Mouse (Mus musculus) hindbrain, postnatal 0 days (tissue): ENCODE data around the gene Stim1. TPM values are rescaled to one million over a fixed set of nuclear protein-coding genes. Genes with fewer than 3 reads are reported as not detected.
A peak's percentile ranks its signal among the peaks of the same experiment; 100 is the strongest.
"Not testable (repeated sequence)": the region's sequence is repeated elsewhere in the genome, so short reads cannot be mapped to it uniquely, and the experiment has no call there.

Experiments used
- ATAC-seq: fragments of 200-750 bp; cut with Nextera tagmentation; 2 replicates; pipeline ENCODE4 v1.8.0; 2017; ENCODE audit warnings: mild to moderate bottlenecking, moderate TSS enrichment, moderate library complexity
- DNase-seq: peaks from one replicate; pipeline ENCODE4 v3.0.0-alpha.2; 2015; ENCODE audit warnings: low spot score
- H3K27ac ChIP-seq: fragments of 300-500 bp; sonication (generic); 2 replicates; pipeline ENCODE4 v1.5.1; 2014; ENCODE audit warnings: mild to moderate bottlenecking
- H3K27me3 ChIP-seq: fragments of 300-500 bp; sonication (generic); 2 replicates; pipeline ENCODE4 v1.6.1; 2014; ENCODE audit warnings: low read length, mixed read lengths; ENCODE audit not compliant: insufficient read depth
- H3K36me3 ChIP-seq: fragments of 300-500 bp; sonication (generic); 2 replicates; pipeline ENCODE4 v1.6.1; 2014; ENCODE audit warnings: low read length, mixed read lengths; ENCODE audit not compliant: insufficient read depth
- H3K4me1 ChIP-seq: fragments of 300-500 bp; sonication (generic); 2 replicates; pipeline ENCODE4 v1.6.1; 2014; ENCODE audit warnings: antibody characterized with exemption, low read length, mixed read lengths; ENCODE audit not compliant: insufficient read depth
- H3K4me2 ChIP-seq: fragments of 300-500 bp; sonication (generic); 2 replicates; pipeline ENCODE4 v1.6.1; 2014; ENCODE audit warnings: low read depth, mild to moderate bottlenecking, low read length, moderate library complexity, mixed read lengths
- H3K4me3 ChIP-seq: fragments of 300-500 bp; sonication (generic); 2 replicates; pipeline ENCODE4 v1.5.1; 2014; ENCODE audit warnings: low read length
- H3K9ac ChIP-seq: fragments of 300-500 bp; sonication (generic); replicated peaks from 2 replicates; pipeline ENCODE4 v1.6.1; 2014; ENCODE audit warnings: mild to moderate bottlenecking, low read length, moderate library complexity, mixed read lengths
- H3K9me3 ChIP-seq: fragments of 300-500 bp; sonication (generic); 2 replicates; pipeline ENCODE4 v1.6.1; 2016; ENCODE audit warnings: low read length, mixed read lengths
- CTCF ChIP-seq: IDR thresholded peaks from 2 replicates; pipeline ENCODE4 v1.5.1; 2016; ENCODE audit warnings: antibody characterized with exemption, control low read depth, low read depth
- WGBS: fragments of 180-500 bp; shearing (Covaris S2); extraction: QIAGEN DNeasy Blood & Tissue Kit; methylation state at CpG from one replicate; pipeline ENCODE4 v1.1.7; 2014; 5-methylcytosine and 5-hydroxymethylcytosine counted together
- polyA plus RNA-seq: library from polyadenylated mRNA; unstranded; fragments of >200 nt; fragmentation: Nextera tagmentation; extraction: Ambion mirVana; gene quantifications from 2 replicates; pipeline ENCODE4 v1.2.1, GENCODE M21; 2015
- total RNA-seq: library from RNA; depleted of rRNA; stranded (reverse); fragments of >200 nt; gene quantifications from 2 replicates; pipeline ENCODE4 v1.2.3, GENCODE M21; 2014

Stim1 gene
- total and polyA plus RNA-seq, 2 experiments from 2014 or later: 17.9 to 34.6 TPM

- no peak for TF ChIP-seq CTCF
- no peaks in the 10 kb centered on the region for H3K27me3 ChIP-seq
- DNase-seq (no peak), ATAC-seq (no peak)
- no peaks in the 10 kb centered on the region for H3K9me3 ChIP-seq
- H3K4me3 ChIP-seq: no peak overlapping the region
- H3K9ac ChIP-seq: no peak overlapping the region
- 93% methylated on average over 3 of the region's 3 CpGs for WGBS
- H3K4me1 ChIP-seq: no peaks in the 10 kb centered on the region
- H3K36me3 ChIP-seq: no peaks in the 10 kb centered on the region
- no peak overlapping the region for H3K27ac ChIP-seq
- no peak overlapping the region for H3K4me2 ChIP-seq
Measured at GRCm38 (mm10) chr7:102396331-102396730, 128.7 kb downstream of the Stim1 start.

DNA sequence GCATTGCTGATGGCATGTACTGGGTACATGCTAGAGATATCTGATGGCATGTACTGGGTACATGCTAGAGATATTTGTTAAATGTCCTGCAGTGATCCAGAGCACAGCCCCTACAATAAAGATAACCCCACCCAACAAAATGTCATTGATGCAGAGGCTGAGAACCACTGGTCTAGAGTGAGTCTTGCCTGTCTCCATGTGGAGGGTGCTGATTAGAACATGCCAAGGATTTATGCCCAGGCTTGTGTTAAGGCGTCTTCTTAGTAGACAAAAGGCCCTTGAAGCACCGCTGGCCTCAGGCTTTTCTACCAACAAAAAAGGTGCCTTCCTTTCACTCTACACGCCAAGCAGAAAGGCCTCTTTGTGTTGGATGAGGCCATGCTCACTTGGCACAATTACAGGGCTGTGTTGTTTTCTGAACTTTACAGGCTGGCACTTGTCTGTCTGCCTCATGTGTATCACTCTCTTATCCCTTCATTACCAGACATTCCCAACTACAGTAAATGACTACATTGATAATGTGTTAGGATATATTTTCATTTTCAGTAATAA lies 131.7 kb downstream of the Stim1 start:
- Histone ChIP-seq H3K27ac (no peak overlapping the region), H3K36me3 (no peaks in the 10 kb centered on the region), H3K9ac (no peak overlapping the region), H3K27me3 (no peaks in the 10 kb centered on the region), H3K4me2 (no peak overlapping the region), H3K4me3 (no peak overlapping the region), H3K4me1 (no peaks in the 10 kb centered on the region), H3K9me3 (no peaks in the 10 kb centered on the region)
- no peak for TF ChIP-seq CTCF
- DNase-seq (no peak), ATAC-seq (no peak)
- 38% methylated on average over 3 of the region's 3 CpGs for WGBS

DNA sequence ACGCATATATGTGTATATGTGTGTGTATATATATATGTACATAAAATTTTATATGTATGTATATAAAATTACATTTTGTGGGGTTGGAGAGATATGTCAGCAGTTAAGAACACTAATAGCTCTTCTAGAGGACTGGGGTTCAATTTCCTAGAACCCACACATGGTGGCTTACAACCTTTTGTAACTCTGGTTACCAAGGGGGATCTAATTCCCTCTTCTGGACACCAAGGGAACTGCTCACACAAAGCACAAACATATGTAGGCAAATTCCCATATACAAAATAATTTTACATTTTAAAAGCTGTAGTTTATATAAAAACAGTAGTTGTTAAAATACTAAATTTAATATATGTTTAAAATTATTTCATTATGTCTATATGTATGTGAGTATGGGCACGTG lies 136.5 kb downstream of the Stim1 start:
- H3K4me3 ChIP-seq: no peak overlapping the region
- ATAC-seq (no peak), DNase-seq (no peak)
- H3K27me3 ChIP-seq: no peaks in the 10 kb centered on the region
- H3K9ac ChIP-seq: no peak overlapping the region
- no peak overlapping the region for H3K27ac ChIP-seq
- no peak for TF ChIP-seq CTCF
- no peak overlapping the region for H3K4me2 ChIP-seq
- 94% methylated on average over 2 of the region's 2 CpGs for WGBS
- no peaks in the 10 kb centered on the region for H3K9me3 ChIP-seq
- no peaks in the 10 kb centered on the region for H3K4me1 ChIP-seq
- no peaks in the 10 kb centered on the region for H3K36me3 ChIP-seq

DNA sequence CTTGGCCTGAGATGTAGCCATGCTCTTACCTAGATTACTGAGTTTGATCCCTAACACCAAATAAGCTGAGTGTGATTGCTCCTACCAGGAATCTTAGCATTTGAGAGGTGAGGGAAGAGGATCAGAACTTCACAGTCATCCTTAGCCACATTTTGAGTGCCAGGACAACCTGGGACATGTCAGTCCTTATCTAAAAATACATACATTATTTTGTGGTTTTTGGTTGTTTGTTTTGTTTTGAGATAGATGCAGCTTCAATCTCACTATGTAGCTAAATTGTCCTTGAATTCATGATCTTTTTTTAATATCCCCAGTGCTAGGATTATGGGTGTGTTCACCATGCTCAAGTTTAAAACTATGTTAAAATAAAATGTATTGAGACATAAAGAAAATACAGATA lies 139.8 kb downstream of the Stim1 start:
- Histone ChIP-seq H3K9ac (no peak overlapping the region), H3K27me3 (no peaks in the 10 kb centered on the region), H3K4me1 (no peaks in the 10 kb centered on the region), H3K4me2 (no peak overlapping the region), H3K36me3 (no peaks in the 10 kb centered on the region), H3K9me3 (no peaks in the 10 kb centered on the region), H3K4me3 (no peak overlapping the region), H3K27ac (no peak overlapping the region)
- DNase-seq: no peak
- TF ChIP-seq CTCF: no peak
- no peak for ATAC-seq

DNA sequence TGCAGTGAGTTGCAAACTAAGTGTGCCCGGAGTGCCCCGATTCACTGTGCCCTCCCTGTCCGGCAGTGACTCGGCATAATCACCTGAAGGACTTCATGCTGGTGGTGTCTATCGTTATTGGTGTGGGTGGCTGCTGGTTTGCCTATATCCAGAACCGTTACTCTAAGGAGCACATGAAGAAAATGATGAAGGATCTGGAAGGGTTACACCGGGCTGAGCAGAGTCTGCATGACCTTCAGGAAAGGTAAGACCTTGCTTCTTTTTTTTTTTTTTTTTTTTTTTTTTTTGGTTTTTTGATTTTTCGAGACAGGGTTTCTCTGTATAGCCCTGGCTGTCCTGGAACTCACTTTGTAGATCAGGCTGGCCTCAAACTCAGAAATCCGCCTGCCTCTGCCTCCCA lies 147.7 kb downstream of the Stim1 start:
- not testable (repeated sequence) for H3K9me3 ChIP-seq, DNase-seq, H3K9ac ChIP-seq, H3K36me3 ChIP-seq, H3K27me3 ChIP-seq, H3K27ac ChIP-seq, H3K4me1 ChIP-seq, H3K4me3 ChIP-seq, H3K4me2 ChIP-seq, ATAC-seq
- 92% methylated on average over 9 of the region's 9 CpGs for WGBS

- DNase-seq (no peak), ATAC-seq (no peak)
- TF ChIP-seq CTCF: no peak
- Histone ChIP-seq H3K4me1 (no peaks in the 10 kb centered on the region), H3K9ac (no peak overlapping the region), H3K27ac (no peak overlapping the region), H3K4me3 (no peak overlapping the region), H3K36me3 (no peaks in the 10 kb centered on the region), H3K4me2 (no peak overlapping the region), H3K27me3 (no peaks in the 10 kb centered on the region), H3K9me3 (no peaks in the 10 kb centered on the region)
- WGBS: 44% methylated on average over 6 of the region's 6 CpGs
Measured at GRCm38 (mm10) chr7:102415841-102416240, 148.2 kb downstream of the Stim1 start.

- WGBS: 6% methylated on average over 4 of the region's 4 CpGs
- Histone ChIP-seq H3K36me3 (no peaks in the 10 kb centered on the region; the same call in 1 of the 2 replicates), H3K9ac (no peak overlapping the region), H3K27me3 (no peaks in the 10 kb centered on the region), H3K27ac (no peak overlapping the region), H3K4me1 (no peaks in the 10 kb centered on the region), H3K4me2 (no peak overlapping the region), H3K4me3 (no peak overlapping the region), H3K9me3 (no peaks in the 10 kb centered on the region)
- peak; percentile 91 for TF ChIP-seq CTCF
- DNase-seq: peak; percentile 86
- ATAC-seq: peak; percentile 81
Measured at GRCm38 (mm10) chr7:102417398-102417797, 149.8 kb downstream of the Stim1 start.
